Mouse (Mus musculus) thymus, adult 2 months (tissue): ENCODE measurements around the gene Pfkfb4. TPM values are rescaled to one million over a fixed set of nuclear protein-coding genes. Genes with fewer than 3 reads are reported as not detected.

Source experiments
- DNase-seq: peaks from one replicate; pipeline ENCODE4 v3.0.0; 2021
- H3K27ac ChIP-seq: fragments of 200-500 bp; 2 replicates; pipeline ENCODE4 v1.5.1; 2012; ENCODE audit warnings: low read length, control low read depth; ENCODE audit not compliant: control insufficient read depth, insufficient read depth
- H3K27me3 ChIP-seq: fragments of 200-500 bp; 2 replicates; pipeline ENCODE4 v1.6.1; 2012; ENCODE audit warnings: mild to moderate bottlenecking, low read length, moderate library complexity, mixed read lengths; ENCODE audit not compliant: control insufficient read depth, insufficient read depth
- H3K36me3 ChIP-seq: fragments of 200-500 bp; 2 replicates; pipeline ENCODE4 v1.6.1; 2012; ENCODE audit warnings: mild to moderate bottlenecking, low read length, moderate library complexity; ENCODE audit not compliant: control insufficient read depth, insufficient read depth
- H3K4me1 ChIP-seq: fragments of 200-500 bp; replicated peaks from 2 replicates; pipeline ENCODE4 v1.6.1; 2012; ENCODE audit warnings: low read length; ENCODE audit not compliant: control insufficient read depth, insufficient read depth
- H3K4me3 ChIP-seq: fragments of 200-500 bp; 2 replicates; pipeline ENCODE4 v1.5.1; 2012; ENCODE audit warnings: mild to moderate bottlenecking, low read length, control low read depth, moderate library complexity; ENCODE audit not compliant: control insufficient read depth, insufficient read depth
- CTCF ChIP-seq: fragments of 200-500 bp; IDR thresholded peaks from 2 replicates; pipeline ENCODE4 v1.5.1; 2012; ENCODE audit warnings: mild to moderate bottlenecking, control low read depth, low read length, moderate library complexity, borderline replicate concordance; ENCODE audit not compliant: control insufficient read depth, poor library complexity, insufficient read depth; ENCODE audit errors: extremely low read depth
- POLR2A ChIP-seq: fragments of 200-500 bp; IDR thresholded peaks from 2 replicates; pipeline ENCODE4 v1.6.1; 2012; ENCODE audit warnings: mild to moderate bottlenecking, low read length, control low read depth, moderate library complexity; ENCODE audit not compliant: control insufficient read depth, poor library complexity, insufficient read depth; ENCODE audit errors: extremely low read depth
- WGBS: fragments of 180-500 bp; shearing (Covaris S2); methylation state at CpG from one replicate; pipeline ENCODE4 v1.1.7; 2018; 5-methylcytosine and 5-hydroxymethylcytosine counted together
- polyA plus RNA-seq: library from polyadenylated mRNA; depleted of rRNA; stranded (reverse); fragments of >200 nt; gene quantifications from 2 replicates; pipeline ENCODE4 v1.2.3, GENCODE M21; 2012

Pfkfb4 gene
- polyA plus RNA-seq, 1 experiment: 13.4 TPM

DNA sequence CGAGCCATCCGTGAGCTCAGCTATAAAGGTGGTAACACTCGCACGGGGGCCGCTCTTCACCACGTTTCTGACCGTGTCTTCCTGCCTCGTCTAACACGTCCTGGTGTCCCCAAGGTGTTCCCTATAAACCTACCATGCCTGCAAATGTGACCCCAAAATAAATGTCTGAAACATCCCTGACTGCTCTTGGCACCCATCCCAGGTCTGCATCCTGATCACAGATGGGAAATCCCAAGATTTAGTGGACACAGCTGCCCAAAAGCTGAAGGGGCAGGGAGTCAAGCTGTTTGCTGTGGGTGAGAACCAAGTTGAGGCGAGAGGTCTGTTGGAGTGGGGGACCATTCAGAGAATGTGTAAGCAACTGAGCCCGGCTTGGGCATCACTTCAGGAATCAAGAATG lies 36.3 kb upstream of the Pfkfb4 start:
- H3K4me3 ChIP-seq: no peak overlapping the region
- no peaks in the 10 kb centered on the region; the same call in 1 of the 2 replicates for H3K36me3 ChIP-seq
- no peak for TF ChIP-seq CTCF
- TF ChIP-seq POLR2A: no peak
- H3K27me3 ChIP-seq: no peaks in the 10 kb centered on the region; the same call in 1 of the 2 replicates
- no peaks in the 10 kb centered on the region for H3K4me1 ChIP-seq
- WGBS: 92% methylated on average over 11 of the region's 11 CpGs
- DNase-seq: no peak
- no peak overlapping the region for H3K27ac ChIP-seq

DNA sequence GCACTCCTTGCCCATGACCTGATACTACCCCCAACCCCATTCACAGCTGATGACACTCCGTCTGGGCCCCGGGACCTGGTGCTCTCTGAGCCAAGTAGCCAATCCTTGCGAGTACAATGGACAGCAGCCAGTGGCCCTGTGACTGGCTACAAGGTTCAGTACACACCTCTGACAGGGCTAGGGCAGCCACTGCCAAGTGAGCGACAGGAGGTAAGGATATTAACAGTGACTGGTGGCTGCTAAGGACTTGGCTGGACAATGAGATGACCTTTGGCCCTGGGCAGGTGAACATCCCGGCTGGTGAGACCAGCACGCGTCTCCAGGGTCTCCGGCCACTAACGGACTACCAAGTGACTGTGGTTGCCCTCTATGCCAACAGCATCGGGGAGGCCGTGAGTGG lies 35.7 kb upstream of the Pfkfb4 start:
- no peaks in the 10 kb centered on the region; the same call in 1 of the 2 replicates for H3K27me3 ChIP-seq
- no peak for DNase-seq
- TF ChIP-seq CTCF: no peak
- no peak overlapping the region for H3K4me3 ChIP-seq
- H3K4me1 ChIP-seq: no peaks in the 10 kb centered on the region
- no peaks in the 10 kb centered on the region for H3K36me3 ChIP-seq
- no peak overlapping the region for H3K27ac ChIP-seq
- 91% methylated on average over 11 of the region's 11 CpGs for WGBS

DNA sequence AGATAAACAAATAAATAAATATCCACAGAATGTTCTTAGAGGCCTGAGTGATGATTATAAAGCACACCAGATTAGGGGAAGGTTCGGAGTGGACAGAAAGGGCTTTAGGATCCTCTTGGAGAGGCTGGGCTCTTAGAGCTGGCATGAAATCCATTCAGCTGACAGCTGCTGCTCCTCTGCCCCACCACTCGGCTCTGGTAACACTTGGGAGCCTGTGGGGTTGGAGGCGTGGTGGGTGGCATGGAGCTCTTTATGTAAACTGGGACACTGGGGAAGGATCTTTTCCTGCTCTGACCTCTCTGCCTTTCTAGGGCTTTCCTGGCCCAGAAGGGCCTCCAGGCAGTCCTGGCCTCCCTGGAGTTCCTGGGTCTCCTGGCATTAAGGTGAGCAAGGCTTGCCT lies 28.0 kb upstream of the Pfkfb4 start:
- TF ChIP-seq POLR2A (no peak), CTCF (no peak)
- WGBS: 91% methylated on average over 3 of the region's 3 CpGs
- Histone ChIP-seq H3K4me3 (no peak overlapping the region), H3K27ac (no peak overlapping the region), H3K36me3 (no peaks in the 10 kb centered on the region), H3K4me1 (no peaks in the 10 kb centered on the region), H3K27me3 (no peaks in the 10 kb centered on the region)
- no peak for DNase-seq

DNA sequence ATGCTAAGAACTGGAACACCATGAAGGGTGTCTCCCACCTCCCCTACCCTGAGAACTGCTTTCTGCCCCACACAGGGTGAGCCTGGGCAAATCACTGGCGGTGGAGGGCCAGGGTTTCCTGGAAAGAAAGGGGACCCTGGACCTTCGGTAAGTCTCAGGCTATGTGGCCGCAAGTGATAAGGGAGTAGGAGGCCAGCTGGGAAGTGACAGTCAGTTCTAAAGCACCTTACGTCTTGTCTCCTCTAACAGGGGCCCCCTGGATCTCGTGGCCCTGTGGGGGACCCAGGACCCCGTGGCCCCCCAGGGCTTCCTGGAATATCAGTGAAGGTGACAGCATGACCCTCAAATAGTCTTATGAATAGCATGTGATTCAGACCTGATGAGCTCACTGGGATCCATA lies 27.2 kb upstream of the Pfkfb4 start:
- TF ChIP-seq CTCF (no peak), POLR2A (no peak)
- WGBS: 76% methylated on average over 6 of the region's 6 CpGs

DNA sequence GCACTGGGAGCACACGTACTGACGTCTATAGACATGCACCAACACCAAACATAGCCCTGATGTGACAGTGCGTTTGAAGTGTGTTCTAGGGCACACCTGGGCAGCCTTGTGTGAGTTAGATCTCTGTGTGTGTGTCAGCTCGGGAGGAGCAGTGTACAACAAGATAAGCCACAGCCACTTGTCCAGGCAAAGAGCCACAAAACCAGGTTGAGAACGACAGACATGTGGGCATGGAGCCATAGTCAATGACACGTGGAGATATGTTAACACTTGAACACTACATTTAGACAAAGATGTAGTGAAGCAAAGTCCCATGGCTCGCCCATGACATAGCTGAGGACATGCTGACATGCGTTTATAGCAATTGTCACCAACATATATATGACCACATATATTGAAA lies 21.0 kb upstream of the Pfkfb4 start:
- Histone ChIP-seq H3K4me1 (no peaks in the 10 kb centered on the region), H3K27me3 (no peaks in the 10 kb centered on the region), H3K4me3 (no peak overlapping the region), H3K36me3 (no peaks in the 10 kb centered on the region), H3K27ac (no peak overlapping the region)
- TF ChIP-seq CTCF (no peak), POLR2A (no peak)
- WGBS: 83% methylated on average over 8 of the region's 8 CpGs
- no peak for DNase-seq

More for the DNA sequence above, 27.2 kb upstream of the Pfkfb4 start:
- Histone ChIP-seq H3K36me3 (no peaks in the 10 kb centered on the region), H3K4me1 (no peaks in the 10 kb centered on the region), H3K4me3 (no peak overlapping the region), H3K27me3 (no peaks in the 10 kb centered on the region), H3K27ac (no peak overlapping the region)
- DNase-seq: no peak

DNA sequence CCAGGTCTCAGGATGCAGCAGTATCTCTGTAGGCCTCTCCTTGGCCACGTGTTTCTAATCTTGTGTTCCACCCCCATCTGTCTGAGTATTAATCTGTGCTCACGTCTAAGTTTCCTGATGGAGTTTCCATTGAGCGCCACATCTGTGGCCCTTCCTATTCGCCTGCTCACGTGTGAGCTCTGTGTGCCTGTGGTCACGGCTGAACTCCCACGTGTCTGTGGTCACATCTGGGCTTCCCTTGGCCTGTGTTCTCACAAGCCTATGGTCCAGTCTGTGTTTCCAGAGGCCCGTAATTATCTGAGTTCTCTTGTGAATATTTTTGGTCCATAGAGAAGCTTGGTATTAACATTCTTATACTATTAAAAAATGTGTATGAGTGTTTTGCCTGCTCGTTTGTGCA lies 15.1 kb upstream of the Pfkfb4 start:
- Histone ChIP-seq H3K27me3 (no peaks in the 10 kb centered on the region), H3K4me3 (no peak overlapping the region), H3K4me1 (no peaks in the 10 kb centered on the region), H3K36me3 (no peaks in the 10 kb centered on the region), H3K27ac (no peak overlapping the region)
- WGBS: 61% methylated on average over 9 of the region's 9 CpGs
- TF ChIP-seq CTCF: no peak
- no peak for DNase-seq

DNA sequence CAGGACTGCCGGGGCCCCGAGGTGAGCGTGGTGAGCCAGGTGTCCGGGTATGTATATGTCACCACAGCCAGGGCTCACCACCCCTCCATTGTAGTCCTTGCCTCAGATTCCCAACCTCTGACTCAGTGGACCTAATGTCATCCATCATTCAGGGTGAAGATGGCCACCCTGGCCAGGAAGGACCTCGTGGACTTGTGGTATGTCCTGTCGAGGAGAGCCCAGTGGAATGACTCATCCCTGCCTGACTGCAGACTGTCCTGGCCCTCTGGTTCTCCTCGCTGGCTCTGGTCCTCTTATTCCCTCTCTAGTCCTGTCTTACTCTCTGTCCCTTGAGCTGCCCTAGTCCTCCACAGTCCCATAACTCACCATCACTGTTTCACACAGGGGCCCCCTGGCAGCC lies 13.6 kb upstream of the Pfkfb4 start:
- Histone ChIP-seq H3K27me3 (no peaks in the 10 kb centered on the region), H3K4me3 (no peak overlapping the region), H3K27ac (no peak overlapping the region), H3K36me3 (no peaks in the 10 kb centered on the region), H3K4me1 (no peaks in the 10 kb centered on the region)
- no peak for TF ChIP-seq POLR2A
- no peak for TF ChIP-seq CTCF
- no peak for DNase-seq
- 76% methylated on average over 7 of the region's 7 CpGs for WGBS

DNA sequence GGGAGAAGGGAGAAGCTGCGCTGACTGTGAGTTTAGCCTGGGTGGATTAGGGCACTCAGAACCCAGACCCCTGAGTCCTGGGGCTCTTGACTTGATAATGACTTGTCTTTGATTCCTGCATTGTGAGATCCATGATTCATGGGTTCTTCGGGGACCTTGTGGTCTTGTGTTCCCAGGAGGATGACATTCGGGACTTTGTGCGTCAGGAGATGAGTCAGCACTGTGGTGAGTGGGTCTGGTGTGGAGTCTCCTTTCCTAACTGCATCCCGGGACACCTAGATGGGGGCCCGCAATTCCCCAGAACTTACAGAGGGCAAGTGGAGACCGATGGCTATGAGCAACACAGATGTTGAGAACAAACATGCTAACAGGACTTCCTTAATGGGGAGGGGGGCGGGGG lies 9.1 kb upstream of the Pfkfb4 start:
- WGBS: 50% methylated on average over 8 of the region's 8 CpGs
- Histone ChIP-seq H3K4me3 (no peak overlapping the region), H3K27me3 (no peaks in the 10 kb centered on the region), H3K36me3 (no peaks in the 10 kb centered on the region), H3K4me1 (no peaks in the 10 kb centered on the region), H3K27ac (no peak overlapping the region)
- TF ChIP-seq CTCF (no peak), POLR2A (no peak)
- DNase-seq: no peak
